Mouse (Mus musculus) MEL (cell line): ENCODE results near the gene Itgb8. TPM values are rescaled to one million over a fixed set of nuclear protein-coding genes. Genes with fewer than 3 reads are reported as not detected.

Source experiments
- DNase-seq: peaks from one replicate; pipeline ENCODE4 v3.0.0; 2011; ENCODE audit warnings: low read depth, low spot score
- H3K27ac ChIP-seq: 2 replicates; pipeline ENCODE4 v1.5.1; 2012; ENCODE audit warnings: low read depth, mild to moderate bottlenecking, control low read depth, low read length, moderate library complexity; ENCODE audit not compliant: control insufficient read depth
- H3K27me3 ChIP-seq, 2 experiments: fragments of 150-350 bp in 1 of 2; sonication (generic) in 1 of 2; 2 replicates each; pipeline ENCODE4 v1.6.1; 2012; ENCODE audit warnings: low read length in 2 of 2, mild to moderate bottlenecking in 2 of 2, improper control_type of control experiment in 1 of 2, moderate library complexity in 1 of 2; ENCODE audit not compliant: insufficient read depth in 2 of 2, control insufficient read depth in 1 of 2
- H3K36me3 ChIP-seq, 2 experiments: 2 replicates each; pipeline ENCODE4 v1.6.1; 2012 to 2014; ENCODE audit warnings: low read length in 2 of 2, improper control_type of control experiment in 1 of 2, inconsistent platforms in 1 of 2, mild to moderate bottlenecking in 1 of 2; ENCODE audit not compliant: insufficient read depth in 2 of 2, control insufficient read depth in 1 of 2
- H3K4me1 ChIP-seq, 2 experiments: fragments of 150-350 bp in 1 of 2; sonication (generic) in 1 of 2; 2 replicates each; pipeline ENCODE4 v1.6.1; 2012; ENCODE audit warnings: low read length in 2 of 2, improper control_type of control experiment in 1 of 2, mild to moderate bottlenecking in 1 of 2; ENCODE audit not compliant: insufficient read depth in 2 of 2, control insufficient read depth in 1 of 2
- H3K4me3 ChIP-seq, 2 experiments: fragments of 150-350 bp in 1 of 2; sonication (generic) in 1 of 2; 2 replicates each; pipeline ENCODE4 v1.5.1; 2012; ENCODE audit warnings: low read depth in 2 of 2, low read length in 2 of 2, mild to moderate bottlenecking in 2 of 2, moderate library complexity in 2 of 2, control low read depth in 1 of 2, improper control_type of control experiment in 1 of 2; ENCODE audit not compliant: control insufficient read depth in 1 of 2, insufficient read depth in 1 of 2
- H3K79me2 ChIP-seq: 2 replicates; pipeline ENCODE4 v1.6.1; 2012; ENCODE audit warnings: mild to moderate bottlenecking, low read length, moderate library complexity; ENCODE audit not compliant: control insufficient read depth, poor library complexity, insufficient read depth
- H3K9ac ChIP-seq: 2 replicates; pipeline ENCODE4 v1.6.1; 2012; ENCODE audit warnings: low read depth, mild to moderate bottlenecking, control low read depth, low read length, moderate library complexity; ENCODE audit not compliant: control insufficient read depth, poor library complexity, severe bottlenecking
- H3K9me3 ChIP-seq: fragments of 150-350 bp; sonication (generic); replicated peaks from 2 replicates; pipeline ENCODE4 v1.6.1; 2012; ENCODE audit warnings: mild to moderate bottlenecking, low read length, improper control_type of control experiment, moderate library complexity; ENCODE audit not compliant: insufficient read depth
- CTCF ChIP-seq, 3 experiments: IDR thresholded peaks in 2 of 3; conservative IDR thresholded peaks in 1 of 3; 2 replicates each; pipeline ENCODE4 v1.5.1; 2011 to 2012; ENCODE audit warnings: low read length in 3 of 3, low read depth in 2 of 3, mild to moderate bottlenecking in 2 of 3, improper control_type of control experiment in 1 of 3, inconsistent platforms in 1 of 3, mixed read lengths in 1 of 3, moderate library complexity in 1 of 3; ENCODE audit not compliant: control insufficient read depth in 1 of 3, insufficient read depth in 1 of 3, poor library complexity in 1 of 3, severe bottlenecking in 1 of 3
- EP300 ChIP-seq, 2 experiments: IDR thresholded peaks; 2 replicates each; pipeline ENCODE4 v1.6.1; 2011; ENCODE audit warnings: improper control_type of control experiment in 2 of 2, low read length in 2 of 2, low read depth in 1 of 2, mild to moderate bottlenecking in 1 of 2
- GABPA ChIP-seq: IDR thresholded peaks from 2 replicates; pipeline ENCODE4 v1.6.1; 2012; ENCODE audit warnings: low read depth, mild to moderate bottlenecking, inconsistent platforms, low read length, improper control_type of control experiment, moderate library complexity
- GATA1 ChIP-seq: IDR thresholded peaks from 2 replicates; pipeline ENCODE4 v1.6.1; 2011; ENCODE audit warnings: low read depth, low read length, improper control_type of control experiment
- HCFC1 ChIP-seq: IDR thresholded peaks from 2 replicates; pipeline ENCODE4 v1.6.1; 2012; ENCODE audit warnings: low read depth, mild to moderate bottlenecking, inconsistent platforms, low read length, improper control_type of control experiment, moderate library complexity
- JUND ChIP-seq: IDR thresholded peaks from 2 replicates; pipeline ENCODE4 v1.6.1; 2011; ENCODE audit warnings: low read depth, mild to moderate bottlenecking, improper control_type of control experiment, low read length
- MAZ ChIP-seq: IDR thresholded peaks from 2 replicates; pipeline ENCODE4 v1.6.1; 2012; ENCODE audit warnings: low read depth, mild to moderate bottlenecking, inconsistent platforms, low read length, improper control_type of control experiment
- MEF2A ChIP-seq: IDR thresholded peaks from 2 replicates; pipeline ENCODE4 v1.6.1; 2014; ENCODE audit warnings: low read depth, mild to moderate bottlenecking, inconsistent platforms, low read length, improper control_type of control experiment; ENCODE audit not compliant: poor library complexity, insufficient replicate concordance, severe bottlenecking; ENCODE audit errors: extremely low read depth
- MXI1 ChIP-seq: IDR thresholded peaks from 2 replicates; pipeline ENCODE4 v1.6.1; 2011; ENCODE audit warnings: mild to moderate bottlenecking, low read depth, low read length, improper control_type of control experiment
- MYC ChIP-seq: IDR thresholded peaks from 2 replicates; pipeline ENCODE4 v1.6.1; 2011; ENCODE audit warnings: low read depth, mild to moderate bottlenecking, low read length, improper control_type of control experiment, moderate library complexity
- NRF1 ChIP-seq: IDR thresholded peaks from 2 replicates; pipeline ENCODE4 v1.6.1; 2014; ENCODE audit warnings: low read depth, mild to moderate bottlenecking, inconsistent platforms, low read length, improper control_type of control experiment, moderate library complexity; ENCODE audit not compliant: poor library complexity, insufficient read depth, severe bottlenecking
- POLR2AphosphoS2 ChIP-seq: IDR thresholded peaks from 2 replicates; pipeline ENCODE4 v1.6.1; 2011; ENCODE audit warnings: low read length, improper control_type of control experiment
- POLR2AphosphoS5 ChIP-seq: IDR thresholded peaks from 2 replicates; pipeline ENCODE4 v1.6.1; 2012; ENCODE audit warnings: low read depth, borderline replicate concordance, mild to moderate bottlenecking, inconsistent platforms, low read length, moderate library complexity, mixed read lengths
- SMC3 ChIP-seq: IDR thresholded peaks from 2 replicates; pipeline ENCODE4 v1.6.1; 2011; ENCODE audit warnings: low read depth, low read length, improper control_type of control experiment
- TAL1 ChIP-seq: IDR thresholded peaks from 2 replicates; pipeline ENCODE4 v1.6.1; 2012; ENCODE audit warnings: mild to moderate bottlenecking, inconsistent platforms, low read length, moderate library complexity, mixed read lengths
- TBP ChIP-seq: IDR thresholded peaks from 2 replicates; pipeline ENCODE4 v1.8.0; 2011; ENCODE audit warnings: low read depth, low read length, improper control_type of control experiment
- UBTF ChIP-seq: IDR thresholded peaks from 2 replicates; pipeline ENCODE4 v1.6.1; 2012; ENCODE audit warnings: low read depth, mild to moderate bottlenecking, inconsistent platforms, low read length, improper control_type of control experiment, moderate library complexity, borderline replicate concordance; ENCODE audit not compliant: insufficient read depth
- USF1 ChIP-seq: IDR thresholded peaks from 2 replicates; pipeline ENCODE4 v1.6.1; 2014; ENCODE audit warnings: low read depth, mild to moderate bottlenecking, inconsistent platforms, low read length, improper control_type of control experiment, moderate library complexity
- ZC3H11A ChIP-seq: IDR thresholded peaks from 2 replicates; pipeline ENCODE4 v1.6.1; 2012; ENCODE audit warnings: low read depth, mild to moderate bottlenecking, inconsistent platforms, low read length, improper control_type of control experiment
- ZKSCAN1 ChIP-seq: IDR thresholded peaks from 2 replicates; pipeline ENCODE4 v1.6.1; 2012; ENCODE audit warnings: low read depth, mild to moderate bottlenecking, inconsistent platforms, low read length, improper control_type of control experiment, moderate library complexity
- ZMIZ1 ChIP-seq: IDR thresholded peaks from 2 replicates; pipeline ENCODE4 v1.6.1; 2012; ENCODE audit warnings: low read depth, mild to moderate bottlenecking, inconsistent platforms, low read length, improper control_type of control experiment, moderate library complexity
- polyA plus RNA-seq, 2 experiments: library from polyadenylated mRNA; stranded (reverse) in 1 of 2; unstranded in 1 of 2; fragments of >175 nt in 1 of 2; fragments of >200 nt in 1 of 2; gene quantifications; 2 replicates each; pipeline versions ENCODE4 v1.2.1 to v1.2.4; 2012; ENCODE audit warnings: low replicate concordance in 2 of 2, low read depth in 1 of 2; ENCODE audit not compliant: insufficient read length in 2 of 2, insufficient read depth in 1 of 2, missing spikeins in 1 of 2
- total RNA-seq: library from RNA; depleted of rRNA; stranded (reverse); fragments of 300-350 nt; gene quantifications from 2 replicates; pipeline ENCODE4 v1.2.3, GENCODE M21; 2012

Gene Itgb8
- total and polyA plus RNA-seq, 3 experiments = not detected

DNA sequence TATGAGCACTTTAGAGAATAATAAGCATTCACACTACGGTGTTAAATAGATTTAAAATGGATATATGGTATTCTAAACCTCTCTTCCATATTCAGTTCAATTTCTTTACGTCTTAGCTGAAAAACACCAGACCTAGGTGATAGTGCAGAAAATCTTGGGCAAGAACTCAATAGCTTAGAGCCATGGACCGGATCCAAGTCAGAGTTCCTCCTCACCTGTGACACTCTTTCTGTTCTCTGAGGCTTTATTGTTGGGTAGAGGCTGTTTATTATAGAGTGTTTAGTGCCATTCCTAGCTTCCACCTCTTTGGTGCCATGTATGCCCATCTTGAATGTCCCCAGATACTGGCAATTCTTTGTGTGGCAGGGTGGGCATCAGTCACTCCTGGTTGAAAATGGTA is 25.9 kb upstream of the Itgb8 start:
- no peak overlapping the region for H3K27ac ChIP-seq
- H3K79me2 ChIP-seq = no peaks in the 10 kb centered on the region
- no peak for TF ChIP-seq MEF2A
- TF ChIP-seq JUND = no peak
- no peak for TF ChIP-seq ZC3H11A
- TF ChIP-seq GATA1 = no peak
- TF ChIP-seq MXI1 = no peak
- no peak for TF ChIP-seq USF1
- no peak for TF ChIP-seq SMC3
- no peak for TF ChIP-seq ZKSCAN1
- no peak for TF ChIP-seq POLR2AphosphoS5
- no peak for TF ChIP-seq ZMIZ1
- TF ChIP-seq TAL1 = no peak
- no peak for TF ChIP-seq MAZ
- no peak for TF ChIP-seq NRF1
- TF ChIP-seq UBTF = no peak
- TF ChIP-seq GABPA = no peak
- no peak for TF ChIP-seq EP300 (IDR thresholded peaks at IDR 0.05; ENCODE audit: low read depth in 1 of 2, low read length in 2 of 2)
- no peak for TF ChIP-seq CTCF (IDR thresholded peaks at IDR 0.05 in 2 of 3, conservative IDR thresholded peaks at IDR 0.05 in 1 of 3; ENCODE audit: control insufficient read depth in 1 of 3, insufficient read depth in 1 of 3, low read depth in 2 of 3, low read length in 3 of 3, poor library complexity in 1 of 3, severe bottlenecking in 1 of 3)
- no peak for TF ChIP-seq HCFC1
- TF ChIP-seq TBP = no peak
- no peak for TF ChIP-seq MYC
- no peak overlapping the region for H3K4me3 ChIP-seq
- no peaks in the 10 kb centered on the region for H3K27me3 ChIP-seq
- H3K36me3 ChIP-seq = no peaks in the 10 kb centered on the region
- H3K9ac ChIP-seq = no peak overlapping the region
- H3K9me3 ChIP-seq = no peaks in the 10 kb centered on the region
- H3K4me1 ChIP-seq = no peaks in the 10 kb centered on the region
- no peak for DNase-seq

DNA sequence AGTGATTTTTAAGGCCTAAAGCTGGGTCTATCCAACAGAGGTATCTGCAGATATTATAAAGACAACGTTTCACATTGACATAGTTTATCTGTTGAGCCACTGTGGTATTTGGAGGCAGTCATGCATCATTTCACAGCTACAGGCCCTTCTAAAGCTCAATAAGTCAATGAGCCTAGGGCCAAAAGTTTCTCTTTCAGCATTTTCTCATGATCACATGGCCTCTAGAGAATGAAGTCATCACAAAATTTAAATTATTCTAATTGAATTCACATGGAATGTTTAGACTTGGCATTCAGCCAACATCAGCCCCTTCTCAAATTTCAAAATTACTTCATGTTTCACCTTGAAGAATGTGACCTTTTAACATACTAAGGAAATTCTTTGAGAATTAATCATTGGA is 10.0 kb upstream of the Itgb8 start:
- H3K79me2 ChIP-seq = no peaks in the 10 kb centered on the region
- no peaks in the 10 kb centered on the region for H3K4me1 ChIP-seq
- H3K9me3 ChIP-seq = no peaks in the 10 kb centered on the region
- no peak overlapping the region for H3K27ac ChIP-seq
- no peaks in the 10 kb centered on the region for H3K27me3 ChIP-seq
- no peaks in the 10 kb centered on the region for H3K36me3 ChIP-seq
- no peak overlapping the region for H3K4me3 ChIP-seq
- H3K9ac ChIP-seq = no peak overlapping the region
- TF ChIP-seq POLR2AphosphoS2 (no peak), MYC (no peak), GATA1 (no peak), SMC3 (no peak)
- TF ChIP-seq, all 39 proteins: peak for 0
- no peak for DNase-seq
